Mouse (Mus musculus): ENCODE data around the gene Aanat.
"Not testable (repeated sequence)": the region's sequence is repeated elsewhere in the genome, so short reads cannot be mapped to it uniquely, and the experiment has no call there.

The Aanat gene

GRCm38 (mm10) chr11:116628712-116629111 is 42.5 kb downstream of the Aanat start:
- peak; percentile 69 for DNase-seq (ENCODE audit: low read depth, low spot score)

GRCm38 (mm10) chr11:116629472-116629871 is 43.2 kb downstream of the Aanat start:
- DNase-seq (ENCODE audit: low read depth, low spot score) = no peak

- no peak for DNase-seq (ENCODE audit: low read depth, low spot score)
Observed at GRCm38 (mm10) chr11:116630171-116630965, 44.1 kb downstream of the Aanat start.

GRCm38 (mm10) chr11:116632962-116633361 is 46.7 kb downstream of the Aanat start:
- DNase-seq (ENCODE audit: low read depth, low spot score) = no peak

GRCm38 (mm10) chr11:116636607-116637006 is 50.4 kb downstream of the Aanat start:
- not testable (repeated sequence) for DNase-seq (ENCODE audit: low read depth, low spot score)

GRCm38 (mm10) chr11:116641168-116641567 is 54.9 kb downstream of the Aanat start:
- no peak for DNase-seq (ENCODE audit: low read depth, low spot score)

- no peak for DNase-seq (ENCODE audit: low read depth, low spot score)
Observed at GRCm38 (mm10) chr11:116641731-116642130, 55.5 kb downstream of the Aanat start.

GRCm38 (mm10) chr11:116642681-116643578 is 56.7 kb downstream of the Aanat start:
- no peak for DNase-seq (ENCODE audit: low read depth, low spot score)

- no peak for DNase-seq (ENCODE audit: low read depth, low spot score)
Observed at GRCm38 (mm10) chr11:116643579-116644224, 57.5 kb downstream of the Aanat start.

GRCm38 (mm10) chr11:116644225-116645112 is 58.2 kb downstream of the Aanat start:
- DNase-seq (ENCODE audit: low read depth, low spot score) = no peak

GRCm38 (mm10) chr11:116645446-116646110 is 59.3 kb downstream of the Aanat start:
- DNase-seq (ENCODE audit: low read depth, low spot score) = no peak

- no peak for DNase-seq (ENCODE audit: low read depth, low spot score)
Observed at GRCm38 (mm10) chr11:116646136-116646535, 59.9 kb downstream of the Aanat start.

GRCm38 (mm10) chr11:116646771-116647170 is 60.5 kb downstream of the Aanat start:
- DNase-seq (ENCODE audit: low read depth, low spot score) = no peak

Measured in telencephalon, adult 2 months (tissue).